Mouse (Mus musculus) left cerebral cortex, postnatal 10 days (tissue): ENCODE results near the gene Cobl. TPM values are rescaled to one million over a fixed set of nuclear protein-coding genes. Genes with fewer than 3 reads are reported as not detected.
A peak's percentile ranks its signal among the peaks of the same experiment; 100 is the strongest.

Experiments
- DNase-seq, 2 experiments: peaks; one replicate each; pipeline ENCODE4 v3.0.0; 2021 to 2022; ENCODE audit warnings: low spot score in 2 of 2, mixed read lengths in 1 of 2; ENCODE audit errors: extremely low spot score in 1 of 2
- intact Hi-C: fragments of 180-260 bp; cut with DNase I; formaldehyde crosslinking; loops from one replicate; pipeline ENCODE4 v1.15.1; 2025
- total RNA-seq, 2 experiments: library from RNA; stranded (reverse); gene quantifications; 2 replicates each; pipeline ENCODE4 v1.2.3; 2021

Gene Cobl
- total RNA-seq, 2 experiments from 2014 or later = 46.0 to 50.0 TPM

DNA sequence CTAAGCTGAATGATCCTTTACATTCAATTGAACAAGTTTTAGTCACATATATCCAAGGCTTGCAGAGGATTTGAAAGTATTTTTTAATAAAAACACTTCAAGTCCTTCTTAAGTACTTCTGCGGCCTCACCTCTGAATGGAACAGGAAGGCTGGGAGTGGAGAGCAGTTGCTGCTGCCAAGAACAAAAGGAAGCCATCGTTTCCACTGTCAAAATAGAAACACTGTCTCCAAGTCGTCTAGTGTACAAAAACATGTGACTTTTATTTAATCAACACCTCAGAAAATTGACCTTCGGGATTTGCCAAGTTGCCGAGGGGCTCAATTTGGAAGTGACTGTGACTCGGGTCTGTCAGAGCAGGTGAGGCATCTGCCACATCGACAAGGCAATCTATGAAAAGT, 184.0 kb downstream of the Cobl start:
- no peak for DNase-seq
- intact Hi-C loops = no loop called here

DNA sequence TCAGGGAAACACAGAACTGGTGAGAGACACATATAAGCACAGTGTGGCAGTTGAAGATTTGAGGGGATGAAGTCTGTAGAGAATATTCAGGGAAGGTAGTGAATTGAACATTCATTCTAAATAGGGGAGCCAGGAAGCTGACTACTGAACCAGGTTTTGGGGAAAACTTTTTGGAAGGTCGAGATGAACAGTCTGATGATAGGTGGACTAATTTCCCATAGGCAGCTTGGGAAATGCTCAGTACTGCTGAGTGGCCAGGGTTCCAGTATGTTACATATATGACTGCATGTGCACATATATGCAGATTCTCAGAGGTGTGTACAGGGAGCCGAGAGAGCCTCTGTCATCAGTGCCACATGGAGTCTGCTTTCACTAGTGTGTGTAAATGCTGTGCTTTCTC, 190.5 kb downstream of the Cobl start:
- DNase-seq = no peak

DNA sequence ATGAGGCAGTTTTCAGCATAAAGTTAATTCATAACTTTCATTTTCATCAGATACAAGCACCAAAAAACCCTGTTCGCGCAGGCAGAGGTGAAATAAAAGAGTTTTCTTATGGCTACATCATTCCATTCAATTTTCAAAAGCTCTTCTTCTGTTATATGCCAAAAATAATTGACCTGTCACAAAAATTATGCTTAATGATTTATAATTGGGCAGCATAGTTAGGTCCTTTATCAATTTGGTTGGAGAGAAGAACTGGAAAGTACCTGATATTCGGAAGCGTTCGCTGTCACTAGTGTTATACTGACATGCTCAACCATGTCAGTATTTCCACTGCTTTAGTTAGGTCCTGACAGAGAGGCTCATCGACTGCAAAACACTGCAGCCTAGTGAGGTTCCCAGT, 191.0 kb downstream of the Cobl start:
- DNase-seq = no peak
- intact Hi-C loops = no loop called here

More for the DNA sequence above, 190.5 kb downstream of the Cobl start:
- intact Hi-C loops = no loop called here

DNA sequence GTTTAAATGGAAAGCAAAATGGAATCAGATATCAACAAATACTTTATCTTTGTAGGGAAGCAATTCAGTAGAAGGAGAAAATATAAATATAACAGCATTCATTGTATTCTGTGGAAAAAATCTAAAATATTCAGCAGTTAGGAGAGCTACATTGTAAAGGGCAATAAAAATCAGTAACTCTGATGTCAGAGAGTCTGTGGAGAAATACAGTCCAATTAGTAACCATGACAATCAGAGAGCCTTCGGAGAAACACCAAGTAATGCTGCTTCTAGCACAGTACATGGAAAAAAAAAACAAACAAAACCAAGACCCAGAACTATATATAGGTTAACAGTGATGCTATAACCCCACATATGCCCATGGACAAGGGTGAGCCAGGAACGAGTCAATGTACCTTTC, 206.3 kb downstream of the Cobl start:
- no peak for DNase-seq
- intact Hi-C loops = no loop called here

DNA sequence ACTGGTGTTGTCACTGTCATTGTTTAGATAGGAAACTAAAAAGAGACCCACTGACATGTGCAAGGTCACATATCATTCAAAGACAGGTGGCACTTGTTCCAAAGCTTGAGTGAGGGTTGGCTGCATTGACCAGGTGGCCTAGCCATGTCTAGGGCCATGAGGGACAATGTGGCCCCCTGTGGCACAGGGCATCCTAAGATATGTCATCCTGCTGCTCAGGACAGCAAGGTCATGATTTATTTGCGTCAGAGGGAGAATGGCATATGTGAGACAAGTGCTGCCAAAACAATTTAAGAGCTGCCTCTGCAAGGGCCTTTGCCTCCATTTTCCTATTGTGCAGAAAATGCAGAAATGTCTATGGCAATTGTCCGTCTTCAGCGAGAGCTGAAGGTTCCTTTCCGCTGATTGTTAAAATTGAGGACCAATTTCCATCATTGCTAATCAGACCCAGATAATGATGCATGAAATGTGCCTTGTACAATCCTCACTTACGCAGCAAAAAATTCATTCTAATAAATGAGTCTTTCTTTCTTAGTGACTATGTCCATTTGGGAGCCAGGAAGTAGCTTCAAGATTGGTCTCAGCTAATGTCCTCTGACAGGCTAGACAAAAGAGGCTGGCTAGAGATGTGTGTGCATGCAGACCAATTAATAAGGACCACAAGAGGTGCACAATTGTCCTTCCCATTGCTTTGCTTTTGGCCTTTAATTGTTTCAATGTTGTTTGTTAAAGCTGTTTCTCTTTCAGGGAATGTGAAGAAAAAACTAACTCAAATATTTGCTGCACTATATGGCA, 207.2 kb downstream of the Cobl start:
- intact Hi-C loops = no loop called here

DNA sequence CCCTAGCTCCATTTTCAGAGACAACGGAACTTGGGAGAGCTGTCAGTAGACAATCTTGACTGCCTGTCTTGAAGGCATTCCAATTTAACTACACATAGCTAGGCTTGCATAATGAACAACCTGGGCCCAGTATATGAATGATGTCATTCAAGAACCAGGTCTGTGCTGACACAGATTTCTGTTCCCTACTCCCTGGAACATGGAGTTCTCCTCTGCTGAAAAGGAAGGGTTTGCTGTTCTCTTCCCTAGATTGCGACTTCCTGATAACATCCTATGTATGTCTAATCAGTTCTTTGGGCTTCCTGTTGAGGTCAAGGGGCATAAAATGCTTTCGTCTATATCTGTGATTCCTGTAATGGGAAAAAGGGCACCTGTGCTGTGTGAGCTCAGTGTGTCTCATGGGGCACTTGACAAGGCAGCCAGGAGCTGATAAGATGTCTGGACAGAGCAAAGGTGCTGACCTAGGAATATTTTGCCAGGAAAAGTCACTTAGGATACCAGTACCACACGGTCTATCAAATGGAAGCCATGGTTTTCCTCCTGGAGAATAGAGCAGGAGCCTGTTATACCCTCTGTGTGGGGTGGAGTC, 219.3 kb downstream of the Cobl start:
- intact Hi-C loops = no loop called here
- no peak for DNase-seq

More for the DNA sequence above, 207.2 kb downstream of the Cobl start:
- DNase-seq = no peak

DNA sequence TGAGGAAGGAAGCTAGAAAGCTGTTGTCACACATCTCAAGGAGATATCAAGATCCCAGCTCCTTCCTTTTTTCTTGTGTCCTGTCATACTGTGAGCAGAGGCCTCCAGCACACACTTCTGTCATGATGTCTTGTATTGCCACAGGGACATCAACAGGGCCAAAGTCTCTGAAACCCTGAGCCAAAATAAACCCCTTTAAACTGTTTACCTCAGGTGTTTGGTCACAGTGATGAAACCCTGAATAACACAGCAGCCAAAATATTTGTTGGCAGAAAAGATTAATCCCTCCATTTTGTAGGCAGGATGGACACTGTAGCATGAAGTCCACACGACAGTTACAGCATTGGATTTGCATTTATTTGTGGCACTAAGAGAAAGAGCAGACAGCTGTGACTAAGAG, 228.4 kb downstream of the Cobl start:
- intact Hi-C loops = no loop called here
- no peak for DNase-seq

DNA sequence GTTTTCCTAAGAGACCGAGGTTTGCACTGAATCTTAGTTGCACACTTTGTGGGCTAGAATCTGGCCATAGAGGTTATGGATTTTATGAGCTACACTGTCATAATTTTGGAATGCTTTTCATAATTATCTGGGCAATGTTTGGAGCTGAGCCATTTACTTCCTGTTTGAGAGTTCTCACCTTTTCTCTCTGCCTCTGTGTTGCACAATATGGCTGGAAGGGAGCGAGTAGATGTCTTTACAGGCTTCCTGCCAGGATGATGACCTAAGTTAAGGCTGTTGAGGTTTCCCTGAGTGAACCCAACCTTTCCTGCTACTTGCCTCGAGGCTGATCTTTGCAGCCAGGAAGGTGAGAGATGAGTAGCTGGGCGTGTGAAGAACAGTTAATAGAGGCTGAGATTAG, 229.9 kb downstream of the Cobl start:
- DNase-seq = no peak
- intact Hi-C loops = no loop called here

DNA sequence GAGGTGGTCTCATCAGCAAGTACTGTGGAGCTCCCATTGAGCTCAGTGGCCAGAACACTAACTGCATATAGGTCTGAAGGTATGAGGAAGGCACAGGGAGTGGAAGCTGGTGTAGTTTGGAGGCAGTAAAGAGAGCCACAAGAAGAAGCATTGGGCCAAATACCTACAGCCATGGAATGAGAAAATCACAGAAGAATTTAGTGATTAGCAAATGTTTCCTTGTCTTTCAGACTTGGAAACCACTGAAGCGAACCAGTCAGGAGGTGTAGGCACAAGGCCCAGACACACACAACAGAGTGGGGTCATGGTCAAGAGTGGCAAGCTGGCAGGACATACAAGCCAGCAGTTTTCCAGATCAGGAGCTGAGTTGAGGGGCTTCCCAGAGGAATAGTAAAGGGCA, 230.6 kb downstream of the Cobl start:
- intact Hi-C loops = no loop called here

DNA sequence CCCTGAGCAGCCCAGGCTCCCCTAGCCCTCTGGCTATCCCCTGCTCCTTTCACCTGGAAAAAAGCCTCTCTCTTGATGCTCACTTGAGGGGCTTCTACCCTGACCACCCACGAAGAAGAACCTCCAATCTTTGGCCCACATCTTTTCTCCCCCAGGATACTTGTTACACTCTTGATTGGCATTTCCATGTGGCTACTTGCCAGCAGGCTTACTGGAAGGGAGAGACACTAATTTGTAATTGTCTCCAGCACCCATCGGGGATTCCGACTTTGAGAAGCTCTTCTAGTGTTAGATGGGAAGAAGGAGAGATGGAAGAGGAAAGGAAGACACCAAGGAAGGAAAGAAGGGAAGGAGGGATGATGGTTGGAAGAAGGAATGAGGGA, 232.0 kb downstream of the Cobl start:
- intact Hi-C loops = no loop called here
- DNase-seq = peak in 1 of 2 experiments; percentile 36

More for the DNA sequence above, 230.6 kb downstream of the Cobl start:
- DNase-seq = no peak

DNA sequence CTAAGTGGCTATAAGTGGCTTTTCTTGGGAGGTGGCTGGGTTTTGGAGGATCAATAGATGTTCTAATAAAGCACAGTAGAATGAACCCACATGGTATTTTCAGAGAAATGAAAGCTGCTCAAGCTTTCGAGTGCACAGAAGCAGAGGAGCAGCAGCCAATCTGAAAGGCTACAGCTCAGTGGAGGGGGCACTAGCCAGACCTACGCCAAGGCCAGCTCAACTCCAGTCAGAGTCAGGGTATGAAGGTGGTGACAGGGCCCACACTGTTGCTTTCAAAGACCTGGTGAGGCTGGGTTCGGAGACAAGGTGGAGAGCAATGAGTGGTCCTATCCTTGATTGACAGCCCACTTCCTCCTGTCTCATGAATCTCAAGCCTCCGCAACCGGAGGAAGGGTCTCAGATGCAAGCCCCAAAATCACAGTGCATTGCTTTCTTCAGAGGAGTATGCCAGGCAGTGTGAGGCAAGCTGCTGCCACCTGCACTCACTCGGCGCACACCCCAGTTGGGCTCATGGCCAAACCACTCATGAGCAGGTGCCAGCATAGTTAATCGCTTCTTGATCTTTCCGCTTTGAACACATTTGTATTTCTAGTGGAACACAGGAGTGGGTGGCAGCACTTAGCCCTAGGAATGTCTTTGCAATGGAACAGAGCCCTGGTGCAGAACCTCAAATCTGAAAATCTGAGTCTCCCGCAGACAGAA, 232.6 kb downstream of the Cobl start:
- intact Hi-C loops = no loop called here
- DNase-seq = peak; percentile 51

DNA sequence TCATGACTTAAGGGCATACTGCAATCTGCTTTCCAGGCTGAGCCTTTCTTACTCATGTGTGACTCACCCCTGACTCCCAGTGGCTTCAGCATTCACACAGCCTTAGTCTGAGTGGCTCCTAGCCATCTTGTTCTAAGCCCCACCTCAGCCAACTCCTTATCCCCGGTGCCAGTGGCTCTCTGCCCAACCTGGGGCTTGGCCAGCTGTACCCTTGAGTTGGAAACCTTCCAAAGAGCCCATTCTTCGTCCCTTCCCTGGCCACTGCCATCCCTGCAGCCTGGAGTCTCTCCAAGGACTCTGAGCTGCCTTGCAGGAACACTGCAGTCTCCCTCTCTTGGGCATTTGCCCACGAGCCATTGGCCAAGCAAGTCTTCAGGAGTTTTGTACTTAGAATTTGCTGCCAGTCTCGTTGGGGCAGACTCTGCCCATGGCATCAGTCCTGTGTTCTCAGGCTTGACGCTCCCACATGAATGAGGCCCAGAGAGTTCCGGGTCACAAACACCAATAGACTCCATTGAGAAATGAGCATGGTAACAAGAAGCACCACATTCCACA, 233.2 kb downstream of the Cobl start:
- intact Hi-C loops = no loop called here
- DNase-seq = peak; percentile 73 to 84

DNA sequence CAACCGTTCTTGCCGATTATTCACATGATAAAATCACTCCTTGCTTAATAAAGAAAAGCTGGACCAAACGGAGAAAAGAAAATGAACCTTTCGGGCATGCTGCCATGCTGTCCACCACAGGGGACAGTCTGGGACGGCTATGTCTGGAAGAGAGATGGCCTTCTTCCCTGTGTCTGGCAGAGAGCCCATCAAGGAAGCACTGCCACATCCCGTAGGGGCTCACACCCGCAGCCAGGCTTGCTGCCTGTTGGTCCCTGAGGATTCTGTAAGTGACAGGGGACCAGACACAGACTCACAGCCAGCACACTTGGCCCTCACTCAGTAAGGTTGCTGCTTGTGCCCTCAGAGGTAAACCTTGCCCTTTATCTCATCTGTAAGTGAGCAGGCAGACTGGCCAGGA, 235.3 kb downstream of the Cobl start:
- intact Hi-C loops = no loop called here

DNA sequence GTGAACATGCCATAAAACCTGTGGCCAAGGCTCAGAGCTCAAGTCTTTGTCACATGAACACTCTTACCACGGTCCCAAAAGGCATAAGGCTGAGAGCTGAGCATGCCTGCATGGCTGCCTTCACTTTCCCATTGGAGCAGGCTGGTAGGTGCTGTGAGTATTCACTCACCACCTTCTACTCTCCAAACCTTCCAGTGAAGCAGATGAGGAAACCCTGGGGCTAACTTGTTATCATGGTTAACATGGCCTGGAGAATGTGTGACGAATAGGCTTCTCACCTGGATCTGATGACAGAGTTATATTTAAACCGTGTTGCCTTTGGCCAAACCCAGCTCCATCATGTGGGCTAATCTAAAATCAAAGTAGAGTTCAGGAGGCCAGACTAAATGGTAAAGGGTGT, 237.4 kb downstream of the Cobl start:
- DNase-seq = no peak
- intact Hi-C loops = no loop called here

More for the DNA sequence above, 235.3 kb downstream of the Cobl start:
- peak in 1 of 2 experiments; percentile 41 for DNase-seq

DNA sequence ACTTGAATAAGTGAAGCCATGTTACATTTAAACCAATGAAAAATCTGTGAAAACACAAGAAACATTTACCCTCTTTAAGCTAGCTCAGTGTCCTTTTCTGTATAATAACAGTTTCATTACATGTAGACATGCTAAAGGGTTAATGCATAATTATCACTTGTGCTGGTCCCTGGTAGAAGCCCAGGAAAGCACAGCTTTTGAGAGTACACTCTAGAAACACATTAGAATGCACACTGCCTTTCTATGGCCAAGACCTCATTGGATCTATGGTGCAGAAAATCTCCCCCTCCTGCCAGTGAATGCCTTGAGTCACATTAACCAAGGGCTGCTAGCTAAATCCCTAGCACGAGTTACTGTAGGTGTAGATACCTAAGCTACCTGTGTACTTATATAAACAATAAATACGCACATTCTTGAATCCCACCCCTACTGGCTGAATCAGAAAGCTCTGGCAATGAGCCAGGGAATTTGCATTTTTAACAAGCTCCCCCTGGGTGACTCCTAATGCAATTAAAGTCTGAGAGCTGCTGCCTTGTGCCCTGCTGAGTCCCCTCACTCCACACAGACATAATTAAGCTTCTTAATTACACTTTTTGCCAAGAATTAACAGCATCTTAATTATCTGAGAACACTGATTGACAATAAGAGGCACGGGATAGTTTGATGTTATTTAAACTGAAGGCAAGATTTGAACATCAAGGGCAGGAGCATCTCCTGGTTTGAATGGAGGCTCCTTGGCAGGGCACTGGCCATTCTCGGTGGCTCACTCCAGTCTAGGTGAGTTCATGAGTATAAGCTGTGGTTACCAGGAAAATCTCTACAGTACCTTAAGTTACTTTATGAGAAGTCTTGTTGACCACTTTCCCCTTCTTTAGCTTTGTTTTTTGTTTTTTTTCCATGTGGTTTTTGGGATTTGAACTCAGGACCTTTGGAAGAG, 244.9 kb downstream of the Cobl start:
- intact Hi-C loops = no loop called here
- DNase-seq = no peak

DNA sequence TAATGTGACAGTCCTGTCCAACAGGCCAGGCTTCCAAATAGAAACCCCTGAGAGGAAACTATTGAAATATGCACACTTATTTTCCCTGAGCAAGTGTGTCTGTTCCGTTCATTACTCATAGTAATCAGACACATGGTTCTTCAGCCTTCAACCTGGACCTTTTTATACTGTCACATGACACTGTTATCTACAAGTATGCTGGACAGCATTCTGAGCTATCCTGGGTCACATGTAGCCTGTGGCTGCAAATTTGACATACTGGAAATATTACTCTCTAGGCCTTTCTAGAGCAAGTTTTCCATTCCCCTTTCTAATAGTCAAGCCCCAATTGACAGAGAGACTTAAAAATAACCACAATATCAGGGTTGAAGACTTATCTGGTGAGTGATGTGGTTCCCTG, 247.9 kb downstream of the Cobl start:
- intact Hi-C loops = no loop called here
- no peak for DNase-seq

DNA sequence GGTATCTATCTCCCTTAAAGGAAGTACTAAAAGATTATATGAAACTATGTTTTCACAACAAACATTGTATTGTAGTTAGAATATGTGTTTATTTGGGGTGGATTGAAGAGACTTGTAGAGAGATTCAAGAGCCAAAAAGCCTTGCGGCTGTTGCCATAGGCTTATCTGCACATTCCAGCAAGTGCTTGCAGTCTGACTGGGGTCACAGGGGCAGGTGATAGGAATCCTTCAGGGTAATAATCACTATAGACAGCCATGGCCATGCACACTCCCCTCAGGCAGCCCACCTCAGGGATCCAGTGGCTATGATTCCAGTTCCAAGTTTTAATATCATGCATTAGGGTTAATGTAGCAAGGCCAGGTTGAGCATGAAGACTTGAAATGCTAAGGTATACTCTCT, 249.2 kb downstream of the Cobl start:
- DNase-seq = no peak
- intact Hi-C loops = no loop called here

DNA sequence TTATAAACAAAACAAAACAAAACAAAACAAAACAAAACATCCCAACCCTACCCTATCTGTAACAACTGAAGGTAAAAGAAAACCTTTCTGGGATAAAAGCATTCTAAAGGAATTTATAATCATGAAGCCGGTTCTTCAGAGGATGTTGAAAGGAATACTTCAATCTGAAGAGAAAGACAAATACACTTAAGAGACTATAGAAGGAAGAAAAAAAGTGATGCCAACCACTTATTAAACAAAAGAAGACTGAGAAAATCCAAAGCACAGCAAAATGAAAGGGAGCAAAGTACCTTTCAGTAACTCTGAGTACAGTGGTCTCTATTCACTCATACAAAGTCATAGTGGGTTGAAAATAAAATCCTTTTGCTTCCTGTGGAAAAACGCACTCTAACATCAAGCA, 256.2 kb downstream of the Cobl start:
- no peak for DNase-seq
- intact Hi-C loops = no loop called here
